Mouse (Mus musculus) testis, adult 2 months (tissue): ENCODE measurements around the gene Cenpn. TPM values are rescaled to one million over a fixed set of nuclear protein-coding genes. Genes with fewer than 3 reads are reported as not detected.

Source experiments
- H3K27ac ChIP-seq: fragments of 200-500 bp; 2 replicates; pipeline ENCODE4 v1.5.1; 2012; ENCODE audit warnings: low read depth, low read length; ENCODE audit not compliant: control insufficient read depth, insufficient read depth
- H3K27me3 ChIP-seq: fragments of 200-500 bp; 2 replicates; pipeline ENCODE4 v1.6.1; 2012; ENCODE audit warnings: mild to moderate bottlenecking, low read length, moderate library complexity; ENCODE audit not compliant: control insufficient read depth, insufficient read depth
- H3K36me3 ChIP-seq: fragments of 200-500 bp; 2 replicates; pipeline ENCODE4 v1.6.1; 2012; ENCODE audit warnings: mild to moderate bottlenecking, low read length; ENCODE audit not compliant: control insufficient read depth, insufficient read depth
- H3K4me1 ChIP-seq: fragments of 200-500 bp; 2 replicates; pipeline ENCODE4 v1.6.1; 2012; ENCODE audit warnings: low read length; ENCODE audit not compliant: control insufficient read depth, insufficient read depth
- H3K4me3 ChIP-seq: fragments of 200-500 bp; 2 replicates; pipeline ENCODE4 v1.5.1; 2012; ENCODE audit warnings: low read depth, mild to moderate bottlenecking, low read length, moderate library complexity, mixed read lengths; ENCODE audit not compliant: control insufficient read depth
- CTCF ChIP-seq: fragments of 200-500 bp; IDR thresholded peaks from 2 replicates; pipeline ENCODE4 v1.5.1; 2012; ENCODE audit warnings: low read depth, mild to moderate bottlenecking, inconsistent platforms, low read length, moderate library complexity; ENCODE audit not compliant: control insufficient read depth, insufficient read depth, insufficient replicate concordance
- POLR2A ChIP-seq: fragments of 200-500 bp; IDR thresholded peaks from 2 replicates; pipeline ENCODE4 v1.6.1; 2012; ENCODE audit warnings: low read depth, mild to moderate bottlenecking, inconsistent platforms, low read length, moderate library complexity; ENCODE audit not compliant: control insufficient read depth
- polyA plus RNA-seq: library from polyadenylated mRNA; depleted of rRNA; stranded (reverse); fragments of >200 nt; gene quantifications from 2 replicates; pipeline ENCODE4 v1.2.3, GENCODE M21; 2012

The Cenpn gene
- polyA plus RNA-seq, 1 experiment = 141 TPM

GRCm38 (mm10) chr8:116946851-116947250 is 25.3 kb downstream of the Cenpn start:
- H3K4me3 ChIP-seq = no peak overlapping the region
- peaks cover 16% of the 10 kb centered on the region for H3K4me1 ChIP-seq
- TF ChIP-seq CTCF (no peak), POLR2A (no peak)
- no peaks in the 10 kb centered on the region for H3K36me3 ChIP-seq
- no peak overlapping the region for H3K27ac ChIP-seq
- no peaks in the 10 kb centered on the region for H3K27me3 ChIP-seq

GRCm38 (mm10) chr8:116947589-116947988 is 26.1 kb downstream of the Cenpn start:
- Histone ChIP-seq H3K4me1 (peaks cover 15% of the 10 kb centered on the region), H3K27ac (no peak overlapping the region), H3K4me3 (no peak overlapping the region), H3K27me3 (no peaks in the 10 kb centered on the region), H3K36me3 (no peaks in the 10 kb centered on the region)
- TF ChIP-seq POLR2A = no peak
- no peak for TF ChIP-seq CTCF

GRCm38 (mm10) chr8:116951369-116951768 is 29.8 kb downstream of the Cenpn start:
- Histone ChIP-seq H3K4me1 (no peaks in the 10 kb centered on the region), H3K36me3 (no peaks in the 10 kb centered on the region; the same call in none of the 2 replicates), H3K27ac (no peak overlapping the region), H3K4me3 (no peak overlapping the region), H3K27me3 (no peaks in the 10 kb centered on the region)
- no peak for TF ChIP-seq POLR2A
- no peak for TF ChIP-seq CTCF

GRCm38 (mm10) chr8:116951778-116952177 is 30.2 kb downstream of the Cenpn start:
- Histone ChIP-seq H3K4me1 (no peaks in the 10 kb centered on the region), H3K27me3 (no peaks in the 10 kb centered on the region), H3K27ac (no peak overlapping the region), H3K36me3 (no peaks in the 10 kb centered on the region; the same call in none of the 2 replicates), H3K4me3 (no peak overlapping the region)
- TF ChIP-seq CTCF (no peak), POLR2A (no peak)

DNA sequence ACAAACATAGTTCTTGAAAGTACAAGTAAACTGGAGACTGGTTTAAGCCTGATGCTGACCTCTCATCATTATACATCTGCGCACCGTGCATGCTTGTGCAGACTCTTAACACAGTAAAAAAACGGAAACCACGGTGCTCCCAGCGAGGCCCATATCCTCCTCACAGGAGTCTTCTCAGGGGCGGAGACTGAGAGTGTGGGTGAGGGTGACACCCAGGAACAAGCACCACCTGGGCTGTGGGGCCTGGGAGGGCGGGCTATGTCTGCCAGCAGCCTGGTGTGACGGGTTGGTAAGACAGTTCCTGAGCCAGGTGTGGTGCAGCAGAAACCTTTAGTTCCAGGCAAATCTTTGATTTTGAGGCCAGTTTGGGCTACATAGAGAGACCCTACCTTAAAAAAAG is 30.9 kb downstream of the Cenpn start:
- Histone ChIP-seq H3K27me3 (no peaks in the 10 kb centered on the region), H3K4me1 (no peaks in the 10 kb centered on the region), H3K27ac (no peak overlapping the region), H3K36me3 (no peaks in the 10 kb centered on the region; the same call in none of the 2 replicates), H3K4me3 (no peak overlapping the region)
- no peak for TF ChIP-seq CTCF

GRCm38 (mm10) chr8:116954415-116954814 is 32.9 kb downstream of the Cenpn start:
- Histone ChIP-seq H3K27me3 (no peaks in the 10 kb centered on the region), H3K36me3 (no peaks in the 10 kb centered on the region; the same call in none of the 2 replicates), H3K27ac (no peak overlapping the region), H3K4me1 (no peaks in the 10 kb centered on the region), H3K4me3 (no peak overlapping the region)
- TF ChIP-seq CTCF (no peak), POLR2A (no peak)

- no peak for TF ChIP-seq POLR2A
- no peak for TF ChIP-seq CTCF
- H3K4me1 ChIP-seq = no peaks in the 10 kb centered on the region
- H3K4me3 ChIP-seq = no peak overlapping the region
- H3K36me3 ChIP-seq = no peaks in the 10 kb centered on the region
- no peak overlapping the region for H3K27ac ChIP-seq
- no peaks in the 10 kb centered on the region for H3K27me3 ChIP-seq
These were observed 48.0 kb downstream of the Cenpn start for GRCm38 (mm10) chr8:116969531-116969930.

DNA sequence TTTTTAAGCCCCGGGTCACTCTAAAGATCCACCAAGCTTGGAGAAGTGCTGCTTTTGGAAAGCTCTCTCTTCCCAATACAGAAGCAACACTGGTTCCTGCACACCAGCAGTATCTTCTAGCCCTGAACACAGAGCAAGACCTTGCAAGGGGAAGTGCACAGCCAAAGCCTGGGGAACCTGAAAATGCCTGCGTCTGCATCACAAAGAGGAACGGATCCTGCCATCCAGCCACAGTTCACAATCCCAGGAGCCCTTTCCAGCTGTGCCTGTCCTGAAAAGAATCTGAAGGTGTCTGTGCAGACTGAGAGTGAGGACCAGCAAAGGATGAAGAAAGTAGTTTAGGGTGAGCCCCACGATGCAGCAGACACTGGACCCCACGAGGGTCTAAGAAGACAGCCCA is 53.5 kb downstream of the Cenpn start:
- H3K27me3 ChIP-seq = no peaks in the 10 kb centered on the region
- H3K27ac ChIP-seq = no peak overlapping the region
- no peak overlapping the region for H3K4me3 ChIP-seq
- TF ChIP-seq CTCF (no peak), POLR2A (no peak)
- peaks cover 2% of the 10 kb centered on the region for H3K4me1 ChIP-seq
- peaks cover 4% of the 10 kb centered on the region for H3K36me3 ChIP-seq
